Mouse (Mus musculus): ENCODE results near the gene Ttc7.
A peak's percentile ranks its signal among the peaks of the same experiment; 100 is the strongest.

Gene Ttc7

GRCm38 (mm10) chr17:87314530-87314946 lies 31.9 kb downstream of the Ttc7 start:
- peak; percentile 68 for DNase-seq (ENCODE audit: low read depth, low spot score)

GRCm38 (mm10) chr17:87315021-87315531 lies 32.4 kb downstream of the Ttc7 start:
- peak; percentile 45 for DNase-seq (ENCODE audit: low read depth, low spot score)

DNA sequence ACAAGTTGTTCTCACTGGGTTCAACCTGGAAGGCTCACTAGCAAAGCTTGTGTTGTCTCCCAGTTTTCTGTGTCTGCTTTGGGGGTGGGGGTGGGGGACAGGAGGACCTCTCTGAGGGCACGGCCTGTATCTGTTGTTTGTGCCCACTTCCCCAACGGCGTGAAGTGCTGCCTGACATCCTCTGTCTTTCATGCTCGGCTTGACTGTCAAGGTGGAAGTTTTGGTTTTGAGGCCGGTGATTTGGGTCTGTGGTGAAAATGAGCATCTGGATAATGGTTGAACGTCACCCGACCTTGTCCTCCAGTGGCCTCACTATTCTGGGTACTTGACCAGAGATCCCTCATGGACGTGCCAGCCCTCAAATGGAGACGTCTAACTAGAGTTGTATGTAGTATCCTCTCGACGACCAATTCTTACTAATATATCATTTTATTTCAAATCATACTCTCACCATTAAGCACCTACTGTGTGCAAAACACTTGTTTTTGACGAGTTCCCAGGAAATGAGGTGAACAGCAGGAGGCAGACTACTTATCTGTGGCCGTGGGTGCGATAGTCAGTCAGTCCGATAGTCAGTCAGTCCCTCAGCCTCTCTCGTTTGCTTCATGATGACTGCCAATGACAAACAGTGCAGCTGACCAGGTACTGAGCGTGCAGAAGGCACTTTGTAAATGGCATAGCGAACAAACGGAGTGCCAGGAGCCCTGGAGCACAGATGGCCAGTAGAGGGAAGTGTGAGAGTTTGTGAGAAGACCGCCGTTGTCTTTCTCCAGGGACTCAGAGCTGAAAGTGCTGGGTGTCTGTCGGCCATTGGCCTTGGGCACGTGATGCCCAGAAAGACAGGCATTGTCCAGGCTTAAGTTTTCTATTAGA lies 33.4 kb downstream of the Ttc7 start:
- no peak for DNase-seq (ENCODE audit: low read depth, low spot score)

- no peak for DNase-seq (ENCODE audit: low read depth, low spot score)
Observed at GRCm38 (mm10) chr17:87317271-87317670, 34.6 kb downstream of the Ttc7 start.

DNA sequence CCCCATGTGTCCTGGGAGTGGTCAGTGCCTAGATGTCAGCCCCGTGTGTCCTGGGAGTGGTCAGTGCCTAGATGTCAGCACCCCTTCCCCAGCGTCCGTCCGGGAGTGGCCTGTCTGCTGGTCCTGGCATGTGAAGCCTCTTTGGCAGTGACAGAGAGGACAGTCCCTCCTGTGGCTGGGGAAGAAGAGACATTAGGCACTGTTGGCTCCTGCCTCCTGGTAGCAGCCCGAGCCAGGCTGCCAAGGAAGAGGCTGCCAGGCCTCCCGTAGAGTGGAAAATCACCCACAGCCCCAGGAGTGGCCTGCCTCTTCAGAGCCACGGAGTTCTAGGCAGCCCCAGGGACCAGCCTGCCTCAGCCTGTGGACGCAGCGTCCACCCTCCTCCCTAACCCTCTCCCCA lies 35.3 kb downstream of the Ttc7 start:
- DNase-seq (ENCODE audit: low read depth, low spot score), result no peak

DNA sequence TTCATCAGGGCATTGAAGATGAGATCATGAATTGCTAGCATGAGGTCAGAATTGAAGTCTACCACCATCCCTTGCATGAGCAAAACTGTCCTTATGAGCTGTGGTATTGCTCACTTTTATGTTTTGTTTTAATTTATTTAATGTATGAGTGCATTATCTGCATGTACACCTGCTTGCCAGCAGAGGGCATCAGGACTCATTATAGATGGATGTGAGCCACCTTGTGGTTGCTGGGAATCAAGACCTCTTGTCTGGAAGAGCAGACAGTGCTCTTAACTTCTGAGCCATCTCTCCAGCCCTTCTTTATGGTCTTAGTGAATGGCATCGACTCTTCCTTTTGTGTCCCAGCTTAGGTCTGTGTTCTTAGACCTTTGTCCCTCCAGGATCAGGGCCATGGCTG lies 39.0 kb downstream of the Ttc7 start:
- DNase-seq (ENCODE audit: low read depth, low spot score), result peak; percentile 29

DNA sequence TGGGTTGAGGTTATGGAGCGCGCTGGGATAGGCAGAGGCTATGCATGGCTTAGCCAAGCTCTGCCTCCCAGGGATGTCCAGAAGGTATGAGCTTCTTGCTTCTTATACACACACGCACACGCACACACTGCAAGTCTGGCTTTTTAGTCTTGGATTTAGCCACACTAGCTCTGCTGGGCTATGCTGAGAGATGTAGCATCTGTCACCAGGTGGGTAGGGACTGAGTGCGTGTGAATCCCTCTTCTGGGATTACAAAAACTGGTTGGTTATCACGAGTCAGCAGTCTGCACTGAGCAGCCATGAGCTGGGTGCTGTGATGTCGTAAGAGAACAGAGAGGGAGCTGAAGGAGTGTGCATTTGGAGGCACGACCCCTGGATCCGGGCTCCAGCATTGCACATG lies 40.5 kb downstream of the Ttc7 start:
- DNase-seq (ENCODE audit: low read depth, low spot score), result no peak

- no peak for DNase-seq (ENCODE audit: low read depth, low spot score)
Observed at GRCm38 (mm10) chr17:87325501-87325900, 42.8 kb downstream of the Ttc7 start.

DNA sequence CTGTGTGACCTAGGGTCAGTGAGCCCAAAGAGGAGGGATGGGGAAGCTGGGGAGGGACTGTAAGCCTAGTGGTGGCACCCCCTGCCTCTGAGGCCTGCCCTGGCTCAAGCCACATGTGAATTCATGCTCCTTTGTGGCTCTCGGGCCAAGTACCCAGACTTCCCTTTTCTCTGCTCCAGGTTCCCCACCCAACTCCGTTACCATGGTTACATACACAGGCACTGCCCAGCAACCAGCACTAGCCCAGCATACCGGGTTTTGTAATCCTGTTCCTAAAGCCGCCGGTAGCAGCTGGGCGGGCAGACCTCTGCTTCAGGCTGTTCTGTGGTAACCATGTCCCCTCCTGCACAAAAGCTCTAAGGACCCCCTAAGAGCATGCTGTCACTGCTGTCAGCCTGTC lies 44.3 kb downstream of the Ttc7 start:
- no peak for DNase-seq (ENCODE audit: low read depth, low spot score)

DNA sequence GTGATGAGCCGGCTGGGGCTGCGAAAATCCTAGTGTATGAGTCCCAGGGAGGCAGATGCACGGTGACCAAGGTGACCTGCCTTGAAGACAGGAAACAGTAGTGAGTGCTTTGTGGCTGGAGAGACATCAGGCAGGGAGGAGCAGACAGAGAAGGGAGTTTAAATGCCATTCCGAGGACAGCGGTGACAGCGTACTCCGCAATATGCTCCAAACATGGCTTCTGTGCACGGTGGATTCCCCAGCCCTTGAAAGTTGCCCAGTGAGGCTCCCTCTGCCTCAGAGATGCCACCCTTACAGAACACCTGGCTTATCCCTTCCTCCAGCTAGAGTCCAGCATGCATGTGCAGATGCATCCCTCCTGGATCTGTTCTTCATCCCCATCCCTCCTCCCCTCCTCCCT lies 45.0 kb downstream of the Ttc7 start:
- no peak for DNase-seq (ENCODE audit: low read depth, low spot score)

GRCm38 (mm10) chr17:87328177-87328768 lies 45.6 kb downstream of the Ttc7 start:
- DNase-seq (ENCODE audit: low read depth, low spot score), result no peak

- no peak for DNase-seq (ENCODE audit: low read depth, low spot score)
Observed at GRCm38 (mm10) chr17:87329144-87329700, 46.5 kb downstream of the Ttc7 start.

DNA sequence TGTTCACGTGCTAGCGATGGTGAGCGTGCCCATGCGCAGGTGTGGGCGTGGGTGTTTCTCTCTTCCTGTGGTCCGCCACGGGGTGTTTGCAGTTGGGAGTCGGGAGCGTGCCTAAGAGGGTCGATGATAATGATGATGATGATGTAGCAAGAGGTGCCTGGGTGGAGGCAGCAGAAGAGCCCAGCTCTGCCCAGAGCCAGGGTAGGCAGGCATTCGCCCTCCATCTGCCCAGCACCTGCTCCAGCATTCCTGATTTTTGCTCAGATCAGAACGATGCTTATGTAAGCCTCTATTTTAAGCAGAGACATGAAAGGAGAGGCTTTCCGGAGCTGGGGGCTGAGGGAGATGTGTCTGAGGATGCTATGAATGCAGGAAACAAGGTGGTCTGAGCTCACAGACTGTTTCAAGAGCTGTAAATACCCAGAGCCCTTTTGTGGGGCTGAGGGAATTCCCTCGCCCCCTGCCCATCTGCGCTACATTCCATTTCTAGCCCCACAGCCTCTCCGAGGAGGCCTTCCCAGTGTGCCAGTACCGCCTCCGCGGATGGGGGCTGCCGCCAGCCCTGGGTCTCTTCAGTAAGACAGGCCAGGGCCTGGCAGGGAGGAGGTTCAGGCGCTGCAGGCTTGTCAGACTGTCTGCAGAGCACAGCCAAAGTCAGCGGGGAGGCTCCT lies 47.7 kb downstream of the Ttc7 start:
- no peak for DNase-seq (ENCODE audit: low read depth, low spot score)

DNA sequence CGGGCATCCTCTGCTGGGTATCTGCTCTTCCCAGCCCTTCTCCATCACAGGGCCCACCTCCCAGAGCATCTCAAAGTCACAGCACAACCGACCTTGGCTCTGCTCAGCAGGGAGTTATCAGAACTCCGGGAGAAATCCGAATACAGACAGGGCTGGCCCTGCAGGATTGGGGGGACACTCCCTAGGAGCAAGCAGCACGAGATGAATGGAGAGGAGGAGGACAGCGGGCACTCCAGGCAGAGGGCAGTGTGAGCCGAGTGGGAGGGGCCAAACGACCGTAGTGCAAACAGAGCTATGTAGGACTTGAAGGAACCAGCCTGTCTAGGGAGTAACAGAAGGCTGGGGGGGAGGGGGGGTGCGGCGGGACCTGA lies 48.2 kb downstream of the Ttc7 start:
- no peak for DNase-seq (ENCODE audit: low read depth, low spot score)

- no peak for DNase-seq (ENCODE audit: low read depth, low spot score)
Observed at GRCm38 (mm10) chr17:87331336-87332141, 48.9 kb downstream of the Ttc7 start.

DNA sequence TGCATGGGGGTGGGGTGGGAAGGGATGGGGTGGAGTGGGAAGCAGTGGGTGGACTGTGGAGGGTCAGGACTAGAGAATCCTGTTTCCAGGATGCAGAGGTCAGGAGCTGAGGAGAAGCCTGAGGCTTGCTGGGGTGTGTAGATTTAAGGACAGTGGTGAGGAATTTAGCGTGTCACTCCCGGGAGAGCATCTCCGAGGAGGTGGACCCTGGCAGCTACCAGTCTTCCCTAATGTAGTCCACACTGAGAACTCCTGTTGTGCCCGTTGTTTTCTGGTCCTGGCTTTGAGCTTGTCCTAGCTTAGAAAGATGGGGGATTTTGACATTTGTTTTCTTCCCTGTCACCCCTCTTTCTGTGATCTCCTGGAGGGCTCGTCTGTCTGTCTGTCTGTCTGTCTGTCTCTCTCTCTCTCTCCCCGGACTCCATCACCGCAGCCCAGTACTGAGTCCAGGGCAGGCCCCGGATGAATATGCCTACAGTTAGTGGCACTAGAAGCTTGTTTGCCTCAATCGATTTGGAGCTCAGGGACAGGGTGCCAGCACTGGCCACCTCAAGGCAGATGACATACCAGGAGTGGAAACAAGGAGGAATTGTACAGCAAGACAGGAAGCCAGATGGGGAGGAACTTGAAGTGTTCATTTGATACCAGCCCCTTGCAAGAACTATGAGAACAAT lies 49.6 kb downstream of the Ttc7 start:
- no peak for DNase-seq (ENCODE audit: low read depth, low spot score)

DNA sequence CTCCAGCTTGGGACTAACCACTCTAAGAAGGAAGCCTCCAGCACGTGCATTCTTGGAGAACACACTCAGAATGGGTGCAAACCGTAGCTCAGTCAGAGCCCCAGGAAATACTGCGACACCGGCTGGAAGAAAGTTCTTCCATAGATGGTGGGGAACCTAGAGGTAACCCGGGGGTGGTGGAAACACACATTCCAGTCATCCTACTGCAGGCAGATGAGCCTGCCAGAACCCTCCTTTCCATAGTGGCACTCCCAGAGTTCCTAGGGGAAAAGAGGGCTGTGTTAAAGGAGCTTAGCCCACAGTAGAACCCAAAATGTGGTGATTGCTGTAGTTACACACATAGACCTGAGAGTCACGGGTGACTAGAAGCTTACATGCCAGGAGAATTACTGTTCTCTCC lies 50.2 kb downstream of the Ttc7 start:
- DNase-seq (ENCODE audit: low read depth, low spot score), result no peak

- DNase-seq (ENCODE audit: low read depth, low spot score), result no peak
Observed at GRCm38 (mm10) chr17:87334162-87334561, 51.5 kb downstream of the Ttc7 start.

GRCm38 (mm10) chr17:87335152-87335551 lies 52.5 kb downstream of the Ttc7 start:
- DNase-seq (ENCODE audit: low read depth, low spot score), result no peak

- DNase-seq (ENCODE audit: low read depth, low spot score), result no peak
Observed at GRCm38 (mm10) chr17:87335727-87336126, 53.0 kb downstream of the Ttc7 start.

DNA sequence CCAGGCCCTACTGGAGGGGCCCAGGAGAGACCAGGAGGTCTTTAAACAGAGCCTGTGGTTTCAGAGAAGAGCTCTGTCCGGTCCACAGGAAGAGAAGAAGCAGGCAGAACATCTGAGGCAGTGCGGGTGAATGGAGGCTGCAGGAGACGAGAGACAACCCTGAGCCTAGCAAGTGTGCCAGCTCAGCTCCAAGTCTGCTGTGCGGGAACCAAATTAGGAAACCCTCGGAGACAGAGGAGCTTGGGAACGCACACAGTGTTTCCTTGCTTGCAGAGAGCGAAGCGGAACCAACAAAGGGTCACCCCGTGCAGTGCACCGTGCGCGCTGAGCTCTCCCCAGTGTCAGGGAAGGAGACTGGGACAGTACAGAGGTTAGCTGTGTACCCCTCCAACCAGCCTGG lies 54.2 kb downstream of the Ttc7 start:
- no peak for DNase-seq (ENCODE audit: low read depth, low spot score)
